Mouse (Mus musculus): Measurements from ENCODE around the gene Rpusd2.

The Rpusd2 gene

GRCm38 (mm10) chr2:119028941-119029551, 5.5 kb upstream of the Rpusd2 start, which contains the start of gene Ccdc32:
TSS of gene Ccdc32 (minus strand) at chr2:119029393.
- peak; percentile 81 for DNase-seq (ENCODE audit: extremely low read depth, insufficient read length, low spot score)

GRCm38 (mm10) chr2:119032191-119032590, 2.4 kb upstream of the Rpusd2 start:
- no peak for DNase-seq (ENCODE audit: extremely low read depth, insufficient read length, low spot score)

- DNase-seq (ENCODE audit: extremely low read depth, insufficient read length, low spot score) = no peak
Observed at GRCm38 (mm10) chr2:119035397-119035745, 781 bp downstream of the Rpusd2 start.

GRCm38 (mm10) chr2:119040882-119041281, 6.3 kb downstream of the Rpusd2 start:
- DNase-seq (ENCODE audit: extremely low read depth, insufficient read length, low spot score) = no peak

GRCm38 (mm10) chr2:119045163-119045562, 10.6 kb downstream of the Rpusd2 start:
- DNase-seq (ENCODE audit: extremely low read depth, insufficient read length, low spot score) = no peak

GRCm38 (mm10) chr2:119046649-119047611, 12.3 kb downstream of the Rpusd2 start, which contains the start of gene Knl1:
TSS of gene Knl1 (plus strand) at chr2:119047119.
- DNase-seq (ENCODE audit: extremely low read depth, insufficient read length, low spot score) = peak; percentile 93

GRCm38 (mm10) chr2:119047849-119048248, 13.3 kb downstream of the Rpusd2 start:
- peak; percentile 18 for DNase-seq (ENCODE audit: extremely low read depth, insufficient read length, low spot score)

- no peak for DNase-seq (ENCODE audit: extremely low read depth, insufficient read length, low spot score)
Observed at GRCm38 (mm10) chr2:119050132-119050650, 15.6 kb downstream of the Rpusd2 start.

GRCm38 (mm10) chr2:119060139-119060538, 25.5 kb downstream of the Rpusd2 start:
- no peak for DNase-seq (ENCODE audit: extremely low read depth, insufficient read length, low spot score)

- no peak for DNase-seq (ENCODE audit: extremely low read depth, insufficient read length, low spot score)
Observed at GRCm38 (mm10) chr2:119072397-119072796, 37.8 kb downstream of the Rpusd2 start.

GRCm38 (mm10) chr2:119086156-119086555, 51.6 kb downstream of the Rpusd2 start:
- DNase-seq (ENCODE audit: extremely low read depth, insufficient read length, low spot score) = no peak

Measured in 3134 (cell line).